Mouse (Mus musculus): ENCODE results near the gene Zfp710.
"Not testable (repeated sequence)": the region's sequence is repeated elsewhere in the genome, so short reads cannot be mapped to it uniquely, and the experiment has no call there.

Zfp710 gene

GRCm38 (mm10) chr7:80026990-80027635, 2.5 kb downstream of the Zfp710 start:
- peak; percentile 61 for DNase-seq (ENCODE audit: low spot score)

DNA sequence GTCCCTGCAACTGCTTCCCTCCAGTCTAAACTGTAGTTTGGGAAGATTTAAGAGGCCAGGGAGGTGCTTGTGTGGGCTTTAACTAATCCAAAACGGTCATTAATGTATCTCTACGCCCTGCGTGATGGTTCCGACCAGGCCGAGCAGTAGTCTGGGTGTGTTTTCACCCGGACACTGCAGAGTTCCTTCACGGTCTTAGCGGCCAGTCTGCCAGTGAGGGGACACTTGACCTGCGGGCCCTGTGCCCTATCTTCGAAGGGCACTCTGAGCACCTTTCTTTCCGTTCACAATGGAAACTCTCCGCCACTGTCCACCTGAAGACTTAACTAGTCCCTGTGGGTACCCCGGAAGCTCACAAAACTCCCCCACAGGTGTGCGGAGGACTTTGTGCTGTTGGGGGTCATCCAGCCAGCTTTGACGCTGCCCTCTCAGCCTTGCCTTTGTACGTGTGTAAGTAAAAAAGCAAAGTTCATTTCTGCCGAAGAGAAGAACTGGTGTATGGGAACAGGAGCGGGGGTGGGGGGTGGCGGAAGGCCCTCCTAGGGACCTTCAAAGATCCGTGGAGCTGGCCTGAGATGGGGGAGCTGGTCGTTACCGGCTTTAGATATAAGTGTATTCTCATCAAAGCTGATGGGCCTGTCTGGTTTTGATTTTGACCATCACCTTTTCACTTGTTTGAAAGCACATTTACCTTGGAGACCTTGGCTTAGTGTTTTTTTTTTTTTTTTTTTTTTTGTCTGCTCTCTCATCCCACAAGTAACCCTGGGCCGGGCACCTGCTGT, 3.2 kb downstream of the Zfp710 start:
- no peak for DNase-seq (ENCODE audit: low spot score)

- DNase-seq (ENCODE audit: low spot score), result no peak
Measured at GRCm38 (mm10) chr7:80028418-80028720, 3.8 kb downstream of the Zfp710 start.

DNA sequence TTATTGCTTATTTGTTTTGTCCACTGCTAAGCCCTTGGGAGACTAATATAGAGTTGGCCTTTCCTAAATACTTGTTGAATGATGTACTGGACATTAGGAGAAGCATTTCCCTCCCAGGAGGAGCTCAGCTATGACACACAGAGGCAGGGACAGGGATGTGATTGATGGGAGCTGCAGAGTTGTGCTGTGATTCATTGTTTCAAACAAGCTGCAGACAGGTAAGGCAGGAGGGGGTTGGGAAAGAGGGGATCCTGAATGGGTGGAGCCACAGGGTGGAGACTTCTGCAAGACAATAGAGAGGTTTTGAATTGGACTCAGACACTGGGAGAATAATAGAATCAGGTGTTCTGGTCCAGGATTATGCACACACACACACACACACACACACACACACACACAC, 5.4 kb downstream of the Zfp710 start:
- no peak for DNase-seq (ENCODE audit: low spot score)

DNA sequence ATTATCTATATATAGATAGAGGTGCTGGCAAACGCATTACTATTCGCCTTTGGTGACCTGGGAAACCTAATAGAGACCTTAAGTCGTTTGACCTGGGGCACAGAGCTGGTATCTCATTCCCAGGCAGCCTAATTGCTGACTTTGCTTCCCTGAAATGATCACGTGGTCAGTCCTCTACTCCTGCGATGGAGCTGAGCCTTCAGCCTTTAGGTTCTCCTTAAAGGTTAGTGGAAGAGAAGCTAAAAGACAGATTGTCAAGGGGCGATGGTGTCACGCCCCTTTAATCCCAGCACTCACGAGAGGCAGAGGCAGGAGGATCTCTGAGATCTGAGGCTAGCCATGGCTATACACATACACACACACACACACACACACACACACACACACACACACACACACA, 5.9 kb downstream of the Zfp710 start:
- DNase-seq (ENCODE audit: low spot score), result no peak

- DNase-seq (ENCODE audit: low spot score), result no peak
Measured at GRCm38 (mm10) chr7:80030987-80031386, 6.4 kb downstream of the Zfp710 start.

GRCm38 (mm10) chr7:80031478-80031877, 6.9 kb downstream of the Zfp710 start:
- no peak for DNase-seq (ENCODE audit: low spot score)

- DNase-seq (ENCODE audit: low spot score), result no peak
Measured at GRCm38 (mm10) chr7:80032216-80033052, 7.8 kb downstream of the Zfp710 start.

- no peak for DNase-seq (ENCODE audit: low spot score)
Measured at GRCm38 (mm10) chr7:80033064-80033717, 8.6 kb downstream of the Zfp710 start.

- no peak for DNase-seq (ENCODE audit: low spot score)
Measured at GRCm38 (mm10) chr7:80033771-80034170, 9.2 kb downstream of the Zfp710 start.

DNA sequence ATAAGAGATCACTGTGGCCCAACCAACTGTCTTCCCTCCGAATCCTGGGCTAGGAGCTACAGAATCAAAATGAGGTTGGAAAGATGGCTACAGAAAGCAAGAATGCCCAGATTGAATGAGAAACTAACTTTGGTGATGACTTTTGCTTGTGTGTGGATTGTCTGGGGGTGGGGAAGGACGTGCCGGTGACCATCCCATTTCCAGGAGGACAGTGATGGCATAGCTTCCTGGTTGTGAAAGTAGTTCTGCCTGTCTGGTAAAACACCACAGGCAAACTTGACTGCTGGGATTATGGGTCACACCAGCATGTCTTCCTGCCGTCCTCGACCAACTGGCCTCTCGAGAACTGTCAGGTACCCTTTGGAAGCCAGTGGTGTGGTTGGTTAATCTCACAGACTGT, 10.5 kb downstream of the Zfp710 start:
- no peak for DNase-seq (ENCODE audit: low spot score)

GRCm38 (mm10) chr7:80035748-80036147, 11.1 kb downstream of the Zfp710 start:
- DNase-seq (ENCODE audit: low spot score), result no peak

- no peak for DNase-seq (ENCODE audit: low spot score)
Measured at GRCm38 (mm10) chr7:80039699-80040098, 15.1 kb downstream of the Zfp710 start.

GRCm38 (mm10) chr7:80044170-80044569, 19.6 kb downstream of the Zfp710 start:
- no peak for DNase-seq (ENCODE audit: low spot score)

- no peak for DNase-seq (ENCODE audit: low spot score)
Measured at GRCm38 (mm10) chr7:80047041-80047440, 22.4 kb downstream of the Zfp710 start.

DNA sequence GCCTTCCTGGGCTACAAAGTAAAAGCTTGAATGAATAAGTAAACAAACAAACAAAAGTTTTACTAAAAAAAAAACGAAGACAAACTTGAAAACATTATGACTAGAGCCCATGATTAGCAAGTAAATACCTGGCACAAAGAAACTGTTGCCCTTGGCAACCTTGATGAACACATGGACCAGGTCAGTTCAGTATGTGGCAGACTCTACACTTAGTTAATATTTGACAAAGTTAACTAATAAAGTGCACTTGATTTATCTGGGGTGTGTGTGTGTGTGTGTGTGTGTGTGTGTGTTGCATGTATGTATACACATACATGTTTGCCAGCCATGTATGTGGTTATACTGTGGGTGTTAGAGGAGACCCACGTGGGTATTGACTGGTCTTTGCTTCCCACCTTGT, 25.1 kb downstream of the Zfp710 start:
- no peak for DNase-seq (ENCODE audit: low spot score)

DNA sequence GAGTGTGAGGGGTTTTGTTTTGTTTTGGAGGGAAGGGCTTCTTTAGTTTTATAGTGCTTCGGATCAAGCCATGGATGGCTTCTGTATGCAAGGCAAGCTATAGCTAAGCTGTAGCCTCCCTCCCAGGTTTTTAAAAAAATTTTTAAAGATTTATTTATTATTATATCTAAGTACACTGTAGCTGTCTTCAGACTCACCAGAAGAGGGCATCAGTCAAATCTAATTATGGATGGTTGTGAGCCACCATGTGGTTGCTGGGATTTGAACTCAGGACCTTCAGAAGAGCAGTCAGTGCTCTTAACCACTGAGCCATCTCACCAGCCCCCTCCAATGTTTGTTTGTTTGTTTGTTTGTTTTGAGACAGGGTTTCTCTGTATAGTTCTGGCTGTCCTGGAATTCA, 25.8 kb downstream of the Zfp710 start:
- not testable (repeated sequence) for DNase-seq (ENCODE audit: low spot score)

DNA sequence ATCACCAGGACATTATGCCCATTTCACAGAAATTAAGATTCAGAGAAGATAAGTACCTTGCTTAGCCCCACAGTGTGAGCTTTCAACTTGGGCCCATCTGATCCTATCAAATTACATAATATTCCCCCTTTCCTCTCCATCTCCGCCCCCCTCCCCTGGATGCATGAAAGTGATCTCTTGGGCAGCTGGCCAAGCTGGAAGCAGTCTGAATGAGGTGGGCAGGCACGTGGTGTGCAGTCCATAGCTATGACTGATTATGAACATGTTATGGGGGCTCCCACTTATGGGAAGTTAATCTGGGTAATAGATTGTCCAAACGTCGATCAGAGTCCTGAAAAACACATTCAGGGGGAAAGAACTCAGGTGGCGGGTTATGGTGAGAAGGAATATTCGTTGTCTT, 27.2 kb downstream of the Zfp710 start:
- no peak for DNase-seq (ENCODE audit: low spot score)

GRCm38 (mm10) chr7:80052261-80052660, 27.6 kb downstream of the Zfp710 start:
- DNase-seq (ENCODE audit: low spot score), result no peak

GRCm38 (mm10) chr7:80053147-80053546, 28.5 kb downstream of the Zfp710 start:
- DNase-seq (ENCODE audit: low spot score), result no peak

DNA sequence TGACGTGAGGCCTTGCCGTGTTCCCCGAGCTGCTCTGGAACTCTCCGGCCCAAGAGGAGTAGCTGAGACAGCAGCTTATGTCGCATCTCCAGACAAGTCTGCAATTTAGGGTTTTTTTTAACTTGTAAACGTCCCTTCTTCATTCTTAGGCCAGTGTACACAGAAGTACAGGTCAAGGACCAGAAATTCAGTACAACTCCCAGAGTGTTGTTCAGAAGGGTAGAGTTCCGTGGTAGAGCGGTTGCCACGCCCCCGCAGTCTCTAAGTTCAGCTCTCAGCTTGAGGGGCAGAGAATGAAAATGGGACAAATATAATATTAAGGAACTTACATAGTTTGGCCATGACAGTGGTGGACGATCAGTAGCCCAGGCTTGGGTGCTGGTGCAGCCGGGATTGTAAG, 31.2 kb downstream of the Zfp710 start:
- DNase-seq (ENCODE audit: low spot score), result no peak

- no peak for DNase-seq (ENCODE audit: low spot score)
Measured at GRCm38 (mm10) chr7:80057002-80057691, 32.5 kb downstream of the Zfp710 start.

Measured in spleen, adult 12 weeks (tissue).